ENCODE assay signal across 15 mouse cellular contexts in the genomic region with DNA sequence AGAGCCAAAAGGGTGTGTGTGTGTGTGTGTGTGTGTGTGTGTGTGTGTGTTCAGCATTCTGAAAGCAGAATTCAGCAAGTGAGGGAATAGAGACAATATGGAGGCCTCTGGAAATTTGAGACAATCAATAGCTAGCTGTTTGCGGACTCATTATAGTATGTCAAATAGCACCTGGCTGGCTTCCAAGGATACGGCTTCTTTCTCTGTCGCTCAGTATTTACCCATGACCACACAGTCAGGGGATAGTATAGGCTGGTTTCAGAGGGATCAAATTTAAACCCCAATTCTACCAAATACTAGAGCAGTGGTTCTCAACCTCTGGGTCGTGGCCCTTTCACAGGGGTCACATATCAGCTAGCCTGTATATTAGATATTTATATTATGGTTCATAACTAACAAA. TPM values are rescaled to one million over a fixed set of nuclear protein-coding genes. Genes with fewer than 3 reads are reported as not detected.
DNase-seq lines count a peak whose midpoint lies in the region; ATAC-seq and TF ChIP-seq lines count a peak whose summit lies in the region.
"Had no signal": no experiment of that assay in that cellular context is flagged by ENCODE, and none has a peak within 500 bp of the region (broad histone marks: within the 10 kb centered on the region; RNA-seq: fewer than 3 reads in every experiment).

No protein-coding gene starts in this region.

- H3K4me2 ChIP-seq in lung, embryonic 15.5 days: no peak overlapping the region
- H3K4me2 ChIP-seq in embryonic facial prominence, embryonic 15.5 days (replicated peaks): no peak overlapping the region
- H3K4me2 ChIP-seq in midbrain, postnatal 0 days (ENCODE audit: low read depth, low read length, poor library complexity, severe bottlenecking): no peak overlapping the region
- H3K4me2 ChIP-seq: heart, embryonic 13.5 days had no signal

- ATAC-seq in lung, embryonic 15.5 days (ENCODE audit: borderline replicate concordance, extremely low read depth, low FRiP score, low TSS enrichment): peak; percentile 50; the same call in 1 of the 2 replicates
- ATAC-seq in embryonic facial prominence, embryonic 15.5 days (ENCODE audit: insufficient number of reproducible peaks, low FRiP score, low TSS enrichment, low read depth): peak; percentile 69
- ATAC-seq in midbrain, postnatal 0 days (ENCODE audit: low FRiP score): no peak

- peaks cover 14% of the 10 kb centered on the region for H3K4me1 ChIP-seq in lung, embryonic 15.5 days
- 0 out of 2 replicates have a peak, but pooled peaks cover 2% of the 10 kb centered on the region for H3K4me1 ChIP-seq in embryonic facial prominence, embryonic 15.5 days
- no peaks in the 10 kb centered on the region for H3K4me1 ChIP-seq in midbrain, postnatal 0 days (ENCODE audit: insufficient read depth, low read length)

- no peak overlapping the region for H3K27ac ChIP-seq in lung, embryonic 15.5 days
- no peak overlapping the region for H3K27ac ChIP-seq in embryonic facial prominence, embryonic 15.5 days (replicated peaks)
- H3K27ac ChIP-seq in midbrain, postnatal 0 days (ENCODE audit: low read depth, low read length): no peak overlapping the region

- 38% methylated on average over 4 of the region's 4 CpGs for WGBS in lung, embryonic 15.5 days
- WGBS in embryonic facial prominence, embryonic 15.5 days: 57% methylated on average over 4 of the region's 4 CpGs
- 54% methylated on average over 4 of the region's 4 CpGs for WGBS in midbrain, postnatal 0 days

- H3K4me3 ChIP-seq in lung, embryonic 15.5 days: no peak overlapping the region
- no peak overlapping the region for H3K4me3 ChIP-seq in embryonic facial prominence, embryonic 15.5 days (replicated peaks)
- no peak overlapping the region for H3K4me3 ChIP-seq in midbrain, postnatal 0 days (ENCODE audit: low read depth, low read length)
- H3K4me3 ChIP-seq: erythroblast, embryonic 14.5 days; heart, embryonic 13.5 days had no signal

- H3K9me3 ChIP-seq in lung, embryonic 15.5 days: no peaks in the 10 kb centered on the region
- no peaks in the 10 kb centered on the region for H3K9me3 ChIP-seq in embryonic facial prominence, embryonic 15.5 days (replicated peaks)
- no peaks in the 10 kb centered on the region for H3K9me3 ChIP-seq in midbrain, postnatal 0 days (ENCODE audit: low read length)
- H3K9me3 ChIP-seq: G1E; heart, embryonic 13.5 days had no signal

- no peak overlapping the region for H3K9ac ChIP-seq in lung, embryonic 15.5 days
- no peak overlapping the region for H3K9ac ChIP-seq in embryonic facial prominence, embryonic 15.5 days
- no peak overlapping the region for H3K9ac ChIP-seq in midbrain, postnatal 0 days (replicated peaks; ENCODE audit: low read length, poor library complexity, severe bottlenecking)
- H3K9ac ChIP-seq: heart, embryonic 13.5 days had no signal

- no peaks in the 10 kb centered on the region for H3K27me3 ChIP-seq in lung, embryonic 15.5 days
- no peaks in the 10 kb centered on the region for H3K27me3 ChIP-seq in embryonic facial prominence, embryonic 15.5 days
- H3K27me3 ChIP-seq in midbrain, postnatal 0 days (ENCODE audit: insufficient read depth, low read length): no peaks in the 10 kb centered on the region
- H3K27me3 ChIP-seq: heart, embryonic 13.5 days had no signal

- TF ChIP-seq CTCF in midbrain, postnatal 0 days (IDR thresholded peaks at IDR 0.05): no peak

- intact Hi-C loops in heart, postnatal 36 days (cut with DNase I): no loop called here

- H3K36me3 ChIP-seq in lung, embryonic 15.5 days: 0 out of 2 replicates have a peak, but pooled peaks cover 2% of the 10 kb centered on the region
- H3K36me3 ChIP-seq in embryonic facial prominence, embryonic 15.5 days: peaks cover under 1% of the 10 kb centered on the region; the same call in 1 of the 2 replicates
- peaks cover 7% of the 10 kb centered on the region; the same call in 1 of the 2 replicates for H3K36me3 ChIP-seq in midbrain, postnatal 0 days (ENCODE audit: insufficient read depth, low read length)
- H3K36me3 ChIP-seq: G1E had no signal

- DNase-seq in heart, adult 11 months: peak; percentile 88
- DNase-seq in heart, postnatal 36 days: no peak
- DNase-seq in lung, postnatal 36 days: no peak
- DNase-seq in midbrain, postnatal 0 days (ENCODE audit: low spot score): peak; percentile 52
- DNase-seq in frontal cortex, postnatal 10 days (ENCODE audit: low spot score in 2 of 2): no peak
- DNase-seq: adrenal gland, postnatal 25 days; gastrocnemius, postnatal 14 days; kidney, adult 11 months had no signal

RNA-seq across cellular contexts. Expression of gene Mab21l3, which starts 36.3 kb away (rescaled TPM):
- total RNA-seq in heart, postnatal 36 days (2021): not detected
- polyA plus RNA-seq in lung, embryonic 15.5 days (2015; fragmentation: Nextera tagmentation; extraction: Ambion mirVana): 0.55 and 0.69 TPM in 2 replicates
- 2.6 and 2.7 TPM in 2 replicates for polyA plus RNA-seq in embryonic facial prominence, embryonic 15.5 days (2015; fragmentation: Nextera tagmentation; extraction: Ambion mirVana)
- 0.22 and 0.33 TPM in 2 replicates for total RNA-seq in midbrain, postnatal 0 days (2014; rRNA removed)
- not detected in 2 replicates for polyA plus RNA-seq in midbrain, postnatal 0 days (2015; fragmentation: Nextera tagmentation; extraction: Ambion mirVana)
- total RNA-seq: common myeloid progenitor, adult 5-6 weeks; gastrocnemius, postnatal 14 days had no signal
- polyA plus RNA-seq: erythroblast, embryonic 14.5 days; G1E; liver, adult 2 months had no signal

RNA-seq across cellular contexts. Expression of gene Slc22a15, which starts 39.2 kb away (rescaled TPM):
- total RNA-seq in heart, postnatal 36 days (2021): 1 to 10 TPM; 2.5 to 2.8 TPM
- polyA plus RNA-seq in lung, embryonic 15.5 days (2015; fragmentation: Nextera tagmentation; extraction: Ambion mirVana): 4.2 and 4.6 TPM in 2 replicates
- 6.5 and 7.2 TPM in 2 replicates for polyA plus RNA-seq in embryonic facial prominence, embryonic 15.5 days (2015; fragmentation: Nextera tagmentation; extraction: Ambion mirVana)
- 13.2 and 13.5 TPM in 2 replicates for total RNA-seq in midbrain, postnatal 0 days (2014; rRNA removed)
- 5.6 and 6.2 TPM in 2 replicates for polyA plus RNA-seq in midbrain, postnatal 0 days (2015; fragmentation: Nextera tagmentation; extraction: Ambion mirVana)
- polyA plus RNA-seq: erythroblast, embryonic 14.5 days; G1E had no signal

Comparison
In these comparisons a context has a peak if more than half of its experiments do, and no peak if none do; other contexts are left out.
1. DNase-seq: peak in heart, adult 11 months (single experiment) and midbrain, postnatal 0 days (single experiment); none in heart, postnatal 36 days (0 of 2), lung, postnatal 36 days (single experiment) and frontal cortex, postnatal 10 days (0 of 2).